ENCODE assay signal across 8 mouse cellular contexts in genomic region chr4:63215185-63215992, GRCm38 (mm10). TPM values are rescaled to one million over a fixed set of nuclear protein-coding genes. Genes with fewer than 3 reads are reported as not detected.
DNase-seq lines count a peak whose midpoint lies in the region; ATAC-seq and TF ChIP-seq lines count a peak whose summit lies in the region.

No protein-coding gene starts in this region.

- H3K4me2 ChIP-seq in embryonic facial prominence, embryonic 15.5 days (replicated peaks): peak overlapping the region; percentile 98
- peak overlapping the region; percentile 100 for H3K4me2 ChIP-seq in heart, embryonic 14.5 days (ENCODE audit: low read length)
- H3K4me2 ChIP-seq in liver, postnatal 0 days (ENCODE audit: low read depth, low read length): peak overlapping the region; percentile 91
- H3K4me2 ChIP-seq in neural tube, embryonic 13.5 days: peak overlapping the region; percentile 100
- peak overlapping the region; percentile 99 for H3K4me2 ChIP-seq in stomach, postnatal 0 days (replicated peaks; ENCODE audit: low read depth)

- no peak for TF ChIP-seq EP300 in liver, postnatal 0 days (IDR thresholded peaks at IDR 0.05; ENCODE audit: low read depth)
- TF ChIP-seq EP300 in stomach, postnatal 0 days (optimal IDR thresholded peaks at IDR 0.05): no peak

- peaks cover 51% of the 10 kb centered on the region for H3K27me3 ChIP-seq in C2C12 (ENCODE audit: control insufficient read depth, insufficient read depth, insufficient read length)
- H3K27me3 ChIP-seq in embryonic facial prominence, embryonic 15.5 days: peaks cover 25% of the 10 kb centered on the region
- peaks cover 35% of the 10 kb centered on the region for H3K27me3 ChIP-seq in heart, embryonic 14.5 days (ENCODE audit: control insufficient read depth, insufficient read depth, low read length)
- H3K27me3 ChIP-seq in liver, postnatal 0 days (ENCODE audit: insufficient read depth, low read length): peaks cover 30% of the 10 kb centered on the region
- peaks cover 70% of the 10 kb centered on the region for H3K27me3 ChIP-seq in neural tube, embryonic 13.5 days
- no peaks in the 10 kb centered on the region for H3K27me3 ChIP-seq in stomach, postnatal 0 days (ENCODE audit: control insufficient read depth, insufficient read depth, low read length)

- H3ac ChIP-seq in C2C12 (ENCODE audit: control insufficient read depth, insufficient read length, low read depth): peak overlapping the region; percentile 16

- under 1% methylated on average over 59 of the region's 71 CpGs for WGBS in bone marrow, adult 2 months
- under 1% methylated on average over 64 of the region's 71 CpGs for WGBS in embryonic facial prominence, embryonic 15.5 days
- under 1% methylated on average over 67 of the region's 71 CpGs for WGBS in heart, embryonic 14.5 days
- WGBS in liver, postnatal 0 days (ENCODE audit: insufficient replicate concordance): under 1% methylated on average over 71 of the region's 71 CpGs
- WGBS in neural tube, embryonic 13.5 days: under 1% methylated on average over 69 of the region's 71 CpGs
- under 1% methylated on average over 55 of the region's 71 CpGs for WGBS in stomach, postnatal 0 days

- H3K79me2 ChIP-seq in C2C12 (ENCODE audit: control insufficient read depth, insufficient read depth): no peaks in the 10 kb centered on the region

- no peak overlapping the region for H3K27ac ChIP-seq in bone marrow, adult 2 months (ENCODE audit: control insufficient read depth, insufficient read depth, low read depth, low read length, poor library complexity)
- peak overlapping the region; percentile 85 for H3K27ac ChIP-seq in embryonic facial prominence, embryonic 15.5 days (replicated peaks)
- peak overlapping the region in 1 of 2 experiments; percentile 30; a peak in 1 of 4 replicates for H3K27ac ChIP-seq in heart, embryonic 14.5 days (replicated peaks in 1 of 2; ENCODE audit: control insufficient read depth in 1 of 2, insufficient read depth in 1 of 2, low read depth in 2 of 2, low read length in 2 of 2)
- H3K27ac ChIP-seq in liver, postnatal 0 days (ENCODE audit: low read depth): no peak overlapping the region
- peak overlapping the region; percentile 6; the same call in 1 of the 2 replicates for H3K27ac ChIP-seq in neural tube, embryonic 13.5 days (replicated peaks)
- H3K27ac ChIP-seq in stomach, postnatal 0 days (replicated peaks): peak overlapping the region; percentile 76

- peak overlapping the region; percentile 84 for H3K9ac ChIP-seq in embryonic facial prominence, embryonic 15.5 days
- H3K9ac ChIP-seq in heart, embryonic 14.5 days (ENCODE audit: low read length): peak overlapping the region; percentile 86
- peak overlapping the region; percentile 55 for H3K9ac ChIP-seq in liver, postnatal 0 days (replicated peaks)
- H3K9ac ChIP-seq in neural tube, embryonic 13.5 days: peak overlapping the region; percentile 80
- H3K9ac ChIP-seq in stomach, postnatal 0 days (ENCODE audit: low read length): peak overlapping the region; percentile 77

- ATAC-seq in embryonic facial prominence, embryonic 15.5 days (ENCODE audit: insufficient number of reproducible peaks, low FRiP score, low TSS enrichment, low read depth): peak; percentile 27; the same call in 1 of the 2 replicates
- ATAC-seq in heart, embryonic 14.5 days (ENCODE audit: insufficient number of reproducible peaks, insufficient read depth, low FRiP score, low read depth): peak; percentile 29
- ATAC-seq in liver, postnatal 0 days: peak; percentile 57
- peak; percentile 66 for ATAC-seq in neural tube, embryonic 13.5 days (ENCODE audit: low read depth)
- ATAC-seq in stomach, postnatal 0 days (ENCODE audit: low FRiP score, low TSS enrichment): peak; percentile 39; the same call in 1 of the 2 replicates

- TF ChIP-seq POLR2A in bone marrow, adult 2 months (IDR thresholded peaks at IDR 0.05; ENCODE audit: borderline replicate concordance, control insufficient read depth, low read depth, low read length): no peak

- peak; percentile 96 for TF ChIP-seq CTCF in C2C12 (IDR thresholded peaks at IDR 0.05; ENCODE audit: control insufficient read depth, insufficient read depth, insufficient read length)
- peak; percentile 83 for TF ChIP-seq CTCF in bone marrow, adult 2 months (IDR thresholded peaks at IDR 0.05; ENCODE audit: control insufficient read depth, insufficient read depth, low read length)
- peak; percentile 92 for TF ChIP-seq CTCF in liver, postnatal 0 days (IDR thresholded peaks at IDR 0.05; ENCODE audit: low read depth)
- peak; percentile 96 for TF ChIP-seq CTCF in stomach, postnatal 0 days (IDR thresholded peaks at IDR 0.05; ENCODE audit: low read depth)

- no peaks in the 10 kb centered on the region; the same call in 1 of the 2 replicates for H3K4me1 ChIP-seq in bone marrow, adult 2 months (ENCODE audit: control insufficient read depth, insufficient read depth, low read length)
- peaks cover 59% of the 10 kb centered on the region for H3K4me1 ChIP-seq in embryonic facial prominence, embryonic 15.5 days
- peaks cover 15 to 32% of the 10 kb centered on the region in 2 experiments; a peak in 3 of 4 replicates for H3K4me1 ChIP-seq in heart, embryonic 14.5 days (ENCODE audit: control insufficient read depth in 2 of 2, insufficient read depth in 2 of 2, low read length in 2 of 2)
- H3K4me1 ChIP-seq in liver, postnatal 0 days (ENCODE audit: insufficient read depth): peaks cover 20% of the 10 kb centered on the region
- H3K4me1 ChIP-seq in neural tube, embryonic 13.5 days (replicated peaks): peaks cover 29% of the 10 kb centered on the region
- peaks cover 10% of the 10 kb centered on the region for H3K4me1 ChIP-seq in stomach, postnatal 0 days (replicated peaks; ENCODE audit: control insufficient read depth, insufficient read depth)

- no peaks in the 10 kb centered on the region for H3K79me3 ChIP-seq in C2C12 (ENCODE audit: low read depth)

- H3K4me3 ChIP-seq in C2C12 (ENCODE audit: insufficient read depth, poor library complexity, severe bottlenecking): no peak overlapping the region
- H3K4me3 ChIP-seq in bone marrow, adult 2 months (replicated peaks; ENCODE audit: control insufficient read depth, low read depth, low read length): peak overlapping the region; percentile 45
- H3K4me3 ChIP-seq in embryonic facial prominence, embryonic 15.5 days (replicated peaks): peak overlapping the region; percentile 78
- peak overlapping the region; percentile 76 to 79 for H3K4me3 ChIP-seq in heart, embryonic 14.5 days (ENCODE audit: control insufficient read depth in 1 of 2, insufficient read depth in 1 of 2, low read depth in 1 of 2, low read length in 2 of 2)
- peak overlapping the region; percentile 58 for H3K4me3 ChIP-seq in liver, postnatal 0 days (ENCODE audit: low read depth, low read length)
- H3K4me3 ChIP-seq in neural tube, embryonic 13.5 days: peak overlapping the region; percentile 66
- peak overlapping the region; percentile 75 for H3K4me3 ChIP-seq in stomach, postnatal 0 days (ENCODE audit: low read depth, low read length)

- H3K36me3 ChIP-seq in C2C12 (ENCODE audit: control insufficient read depth, insufficient read depth): no peaks in the 10 kb centered on the region
- no peaks in the 10 kb centered on the region for H3K36me3 ChIP-seq in embryonic facial prominence, embryonic 15.5 days
- H3K36me3 ChIP-seq in heart, embryonic 14.5 days (ENCODE audit: control insufficient read depth, insufficient read depth, low read length): no peaks in the 10 kb centered on the region
- H3K36me3 ChIP-seq in liver, postnatal 0 days (replicated peaks; ENCODE audit: insufficient read depth, low read length): no peaks in the 10 kb centered on the region
- H3K36me3 ChIP-seq in neural tube, embryonic 13.5 days: no peaks in the 10 kb centered on the region
- no peaks in the 10 kb centered on the region for H3K36me3 ChIP-seq in stomach, postnatal 0 days (ENCODE audit: control insufficient read depth, insufficient read depth, low read length)

- H3K9me3 ChIP-seq in embryonic facial prominence, embryonic 15.5 days (replicated peaks): no peaks in the 10 kb centered on the region
- H3K9me3 ChIP-seq in heart, embryonic 14.5 days (ENCODE audit: control insufficient read depth, low read length): no peaks in the 10 kb centered on the region
- H3K9me3 ChIP-seq in liver, postnatal 0 days (ENCODE audit: low read length): no peaks in the 10 kb centered on the region
- H3K9me3 ChIP-seq in neural tube, embryonic 13.5 days: no peaks in the 10 kb centered on the region
- no peaks in the 10 kb centered on the region for H3K9me3 ChIP-seq in stomach, postnatal 0 days (ENCODE audit: control insufficient read depth, low read length)

- peak; percentile 91 for DNase-seq in kidney, postnatal 10 days
- DNase-seq in liver, postnatal 0 days: peak; percentile 80
- peak; percentile 82 for DNase-seq in stomach, postnatal 0 days (ENCODE audit: low spot score)

TF ChIP-seq in C2C12, 6 proteins besides CTCF, POLR2A, EP300 and RAD21 (continues in another document):
- TF ChIP-seq CEBPB (IDR thresholded peaks at IDR 0.05; ENCODE audit: low read depth) (no peak), MAX (IDR thresholded peaks at IDR 0.05) (no peak), MYOD1 (IDR thresholded peaks at IDR 0.05; ENCODE audit: control insufficient read depth, insufficient read length, low read depth) (no peak), MYOG (IDR thresholded peaks at IDR 0.05; ENCODE audit: control insufficient read depth, extremely low read depth, insufficient read length) (no peak), FOSL1 (IDR thresholded peaks at IDR 0.05; ENCODE audit: insufficient read depth, low read length, poor library complexity, severe bottlenecking) (no peak)

RNA-seq across cellular contexts. Expression of gene Col27a1, which starts 1.6 kb away (rescaled TPM):
- 0.08 TPM for polyA plus RNA-seq in C2C12 (2012; fragmentation: generic; extraction: Trizol)
- polyA plus RNA-seq in bone marrow, adult 2 months (2011; ENCODE audit: insufficient read depth, insufficient read length, low replicate concordance, missing spikeins): 3.1 and 6.6 TPM in 2 replicates
- polyA plus RNA-seq in embryonic facial prominence, embryonic 15.5 days (2015; fragmentation: Nextera tagmentation; extraction: Ambion mirVana): 19.1 and 22.3 TPM in 2 replicates
- 3.0 and 4.2 TPM in 2 replicates for polyA plus RNA-seq in heart, embryonic 14.5 days (2014; fragmentation: Nextera tagmentation; extraction: Ambion mirVana)
- 2.1 and 2.8 TPM in 2 replicates for polyA plus RNA-seq in liver, postnatal 0 days (2015; fragmentation: Nextera tagmentation; extraction: Ambion mirVana)
- polyA plus RNA-seq in neural tube, embryonic 13.5 days (2015; fragmentation: Nextera tagmentation; extraction: Ambion mirVana): 3.0 and 4.6 TPM in 2 replicates
- 5.3 and 6.2 TPM in 2 replicates for polyA plus RNA-seq in stomach, postnatal 0 days (2015; fragmentation: Nextera tagmentation; extraction: Ambion mirVana)

RNA-seq across cellular contexts. Expression of gene Kif12, which starts 43.5 kb away (rescaled TPM):
- not detected for polyA plus RNA-seq in C2C12 (2012; fragmentation: generic; extraction: Trizol)
- polyA plus RNA-seq in bone marrow, adult 2 months (2011; ENCODE audit: insufficient read depth, insufficient read length, low replicate concordance, missing spikeins): not detected in 2 replicates
- polyA plus RNA-seq in embryonic facial prominence, embryonic 15.5 days (2015; fragmentation: Nextera tagmentation; extraction: Ambion mirVana): not detected in 2 replicates
- polyA plus RNA-seq in heart, embryonic 14.5 days (2014; fragmentation: Nextera tagmentation; extraction: Ambion mirVana): 0.11 and 0.23 TPM in 2 replicates
- polyA plus RNA-seq in liver, postnatal 0 days (2015; fragmentation: Nextera tagmentation; extraction: Ambion mirVana): 0.40 and 0.59 TPM in 2 replicates
- not detected in 2 replicates for polyA plus RNA-seq in neural tube, embryonic 13.5 days (2015; fragmentation: Nextera tagmentation; extraction: Ambion mirVana)
- polyA plus RNA-seq in stomach, postnatal 0 days (2015; fragmentation: Nextera tagmentation; extraction: Ambion mirVana): 4.0 and 4.7 TPM in 2 replicates

Comparison
In these comparisons a context has a peak if more than half of its experiments do, and no peak if none do; other contexts are left out.
1. H3K27ac ChIP-seq: peak in embryonic facial prominence, embryonic 15.5 days (single experiment), neural tube, embryonic 13.5 days (single experiment) and stomach, postnatal 0 days (single experiment); none in bone marrow, adult 2 months (single experiment) and liver, postnatal 0 days (single experiment).
2. Peak in every context shown above with its lines, with median percentiles within 50 percentile points of each other: CTCF ChIP-seq, ATAC-seq, H3K4me2 ChIP-seq, H3K9ac ChIP-seq and DNase-seq.